Mouse (Mus musculus) stomach, adult 2 months (tissue): ENCODE results near the gene Gtpbp1. TPM values are rescaled to one million over a fixed set of nuclear protein-coding genes. Genes with fewer than 3 reads are reported as not detected.

Source experiments
- polyA plus RNA-seq: library from polyadenylated mRNA; depleted of rRNA; stranded (reverse); fragments of >200 nt; gene quantifications from 2 replicates; pipeline ENCODE4 v1.2.3, GENCODE M21; 2012; rRNA removed

Gtpbp1 gene
- 15.7 and 19.2 TPM in 2 replicates for polyA plus RNA-seq

DNA sequence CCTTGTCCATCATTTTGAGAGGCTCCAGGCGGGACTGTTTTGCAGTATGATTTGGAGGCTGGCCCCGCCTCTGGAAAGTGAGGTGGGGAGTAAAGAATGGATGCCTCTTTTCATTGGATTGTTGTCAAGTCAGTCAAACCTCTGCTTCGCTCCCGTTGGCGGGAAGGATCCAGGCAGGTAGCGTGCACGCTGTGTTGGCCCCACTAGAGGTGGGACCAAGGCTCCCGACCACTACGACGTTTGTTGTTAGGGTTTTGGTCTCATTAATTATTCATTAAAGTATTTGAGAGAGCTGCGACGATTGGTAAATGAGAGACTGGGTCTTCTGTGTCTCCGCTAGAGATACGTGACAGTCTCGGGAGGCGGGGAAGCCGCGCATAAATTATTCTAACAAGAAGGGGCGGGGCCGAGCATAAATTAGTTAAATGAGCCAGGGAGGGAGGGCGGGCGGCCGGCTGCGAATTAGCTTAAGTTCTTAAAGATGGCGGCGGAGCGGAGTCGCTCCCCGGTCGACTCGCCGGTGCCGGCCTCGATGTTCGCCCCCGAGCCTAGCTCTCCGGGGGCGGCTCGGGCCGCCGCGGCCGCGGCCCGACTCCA lies at the start of gene Gtpbp1:
TSS of gene Gtpbp1 (plus strand) at position 420 of the 597 bp plus-strand sequence.

DNA sequence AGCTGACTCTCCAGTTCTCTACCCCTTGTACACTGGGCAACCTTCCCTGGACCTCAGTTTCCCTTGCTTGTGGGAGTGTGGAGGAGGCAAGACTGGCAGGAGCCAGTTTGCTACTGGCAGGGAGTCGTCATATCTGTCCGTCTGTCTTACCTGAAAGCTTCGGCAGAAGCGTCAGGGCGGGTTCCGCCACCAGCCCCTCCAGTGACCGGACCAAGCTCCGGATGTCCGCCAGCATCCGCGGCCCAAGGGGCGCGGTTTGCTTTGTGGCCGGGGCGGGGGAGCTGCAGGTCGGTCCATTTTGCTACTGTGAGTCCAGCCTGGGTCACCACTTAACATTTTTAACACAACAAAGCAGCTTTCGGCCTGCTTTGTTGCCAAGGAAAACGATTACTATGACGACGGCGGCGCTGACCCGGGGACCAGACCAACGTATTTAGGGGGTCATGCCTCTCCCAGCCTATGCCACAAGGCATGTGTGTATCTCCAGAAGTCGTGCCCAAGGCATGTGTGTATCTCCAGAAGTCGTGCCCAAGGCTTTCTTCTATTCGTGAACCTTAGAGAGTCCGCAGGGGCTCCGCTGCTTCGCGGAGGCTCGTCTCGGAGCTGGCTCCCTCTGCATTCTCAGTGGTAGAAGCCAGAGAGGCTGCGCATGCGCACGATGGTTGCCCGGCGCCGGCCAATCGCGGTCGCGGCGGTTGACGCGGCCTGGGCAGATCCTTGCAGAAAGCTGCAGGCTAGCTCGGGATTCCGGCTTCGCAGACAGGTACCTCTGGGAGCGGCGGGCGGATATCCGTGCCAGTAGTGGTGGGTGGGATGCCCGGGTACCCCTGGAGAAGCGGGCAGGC lies 31.9 kb upstream of the Gtpbp1 start, which contains the start of the genes Fam227a and Cby1:
TSS of gene Fam227a (minus strand) at position 426 of the 845 bp plus-strand sequence.
TSS of gene Cby1 (plus strand) at position 669 of the 845 bp plus-strand sequence.

DNA sequence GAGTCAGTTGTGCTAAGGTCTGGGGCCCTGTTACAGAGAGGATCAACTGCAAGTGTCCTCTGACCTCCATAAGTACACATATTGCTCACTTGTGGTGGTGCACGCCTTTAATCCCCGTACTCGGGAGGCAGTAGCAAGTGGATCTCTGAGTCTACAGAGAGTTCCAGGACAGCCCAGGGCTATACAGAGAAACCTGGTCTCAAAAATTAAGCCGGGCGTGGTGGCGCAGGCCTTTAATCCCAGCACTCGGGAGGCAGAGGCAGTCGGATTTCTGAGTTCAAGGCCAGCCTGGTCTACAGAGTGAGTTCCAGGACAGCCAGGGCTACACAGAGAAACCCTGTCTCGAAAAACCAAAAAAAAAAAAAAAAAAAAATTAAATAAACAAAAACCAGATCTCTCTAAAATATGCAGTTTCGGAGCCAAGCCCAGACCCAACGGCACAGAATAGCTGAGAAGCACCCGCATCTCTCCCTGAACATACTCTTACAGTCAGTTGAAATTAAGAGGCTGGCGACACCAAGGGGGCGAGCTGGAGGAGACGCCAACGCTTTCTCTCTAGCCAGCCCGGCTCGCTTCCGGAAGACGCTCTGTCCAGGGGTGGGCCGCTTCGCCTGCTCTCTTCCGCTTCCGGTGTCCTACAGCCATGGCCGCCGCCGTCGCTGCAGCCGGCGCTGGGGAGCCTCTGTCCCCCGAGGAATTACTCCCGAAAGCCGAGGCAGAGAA lies 20.2 kb upstream of the Gtpbp1 start, which contains the start of gene Tomm22:
TSS of gene Tomm22 (plus strand) at position 613 of the 723 bp plus-strand sequence.

DNA sequence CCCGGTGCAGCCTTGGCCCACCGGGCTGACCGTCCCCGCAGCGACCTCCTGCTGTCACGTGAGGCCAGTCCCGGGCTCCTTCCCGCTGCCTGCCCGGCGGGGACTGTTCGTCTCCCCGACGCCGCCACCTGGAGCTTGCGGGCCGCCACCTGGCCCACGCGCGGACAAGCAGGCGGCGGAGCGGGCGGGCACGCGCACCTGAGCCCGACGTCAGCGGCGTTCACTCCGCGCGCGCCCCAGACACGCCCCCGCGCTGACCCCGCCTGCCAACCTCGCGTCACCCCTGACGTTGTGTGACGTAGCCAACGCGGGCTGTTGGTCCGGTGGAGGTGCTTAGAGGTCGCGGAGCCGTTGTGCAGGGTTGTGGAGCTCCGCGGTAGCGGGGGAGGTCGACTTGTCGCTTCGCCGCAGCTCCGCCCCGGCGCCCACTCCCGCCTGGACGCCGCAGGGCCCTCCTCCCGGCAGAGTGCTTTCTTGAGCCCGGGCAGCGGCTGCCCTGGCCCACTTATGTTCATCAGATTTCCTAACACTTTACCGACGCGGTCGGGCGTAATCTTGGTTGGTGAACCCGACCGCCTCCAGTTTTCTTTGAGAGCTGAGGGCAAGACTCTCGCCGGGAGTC lies 2.9 kb upstream of the Gtpbp1 start, which contains the start of gene Josd1:
TSS of gene Josd1 (minus strand) at position 274 of the 622 bp plus-strand sequence.

DNA sequence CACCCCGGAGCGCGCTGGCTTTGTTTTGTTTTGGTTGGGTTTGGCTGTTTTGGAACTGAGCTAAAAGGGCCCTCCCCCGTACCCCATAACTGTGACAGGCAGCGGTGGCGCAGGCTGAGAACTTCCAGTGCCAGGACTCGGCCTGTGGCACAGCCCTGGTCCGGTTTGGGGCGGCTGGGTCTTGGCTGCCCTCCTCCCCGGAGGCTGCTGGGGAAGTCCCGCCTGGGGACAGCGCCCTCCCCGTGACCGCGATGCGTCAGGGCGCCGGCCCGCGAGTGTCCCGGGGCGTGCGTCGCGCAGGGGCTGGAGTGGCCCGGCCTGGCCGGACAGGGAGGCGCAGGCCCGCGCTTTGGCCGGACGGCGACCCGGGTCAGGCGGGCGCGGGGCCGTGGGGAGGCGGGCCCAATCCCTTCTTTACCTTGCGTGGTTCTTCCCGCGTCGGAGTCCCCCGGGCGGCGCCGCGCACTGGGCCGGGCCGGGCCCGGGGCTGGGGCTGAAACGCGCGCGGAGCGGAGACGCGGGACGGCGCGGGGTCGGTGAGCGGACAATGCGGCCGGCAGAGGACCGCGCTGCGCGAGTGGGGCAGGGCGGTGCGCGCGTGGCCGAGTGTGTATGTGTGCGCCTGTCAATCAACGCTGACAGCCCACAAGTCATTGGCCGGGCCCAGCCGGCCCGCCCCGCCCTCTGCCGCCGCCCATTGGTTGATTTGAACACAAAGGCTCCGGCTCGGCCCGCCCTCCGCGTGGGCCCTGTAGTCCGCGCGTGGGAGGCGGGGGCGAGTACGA lies 51.5 kb downstream of the Gtpbp1 start, which contains the start of gene Sun2:
TSS of gene Sun2 (minus strand) at position 616 of the 785 bp plus-strand sequence.

Other genes with a start within 250 kb of the Gtpbp1 start
- gene Csnk1e, start 235.3 kb upstream of the Gtpbp1 start, polyA plus RNA-seq = 15.0 and 15.3 TPM in 2 replicates
- gene Kcnj4, start 185.6 kb upstream of the Gtpbp1 start, polyA plus RNA-seq = 0.06 and 0.09 TPM in 2 replicates
- gene Kdelr3, start 174.4 kb upstream of the Gtpbp1 start, polyA plus RNA-seq = 11.7 and 13.2 TPM in 2 replicates
- gene Ddx17, start 144.1 kb upstream of the Gtpbp1 start, polyA plus RNA-seq = 52.5 and 59.9 TPM in 2 replicates
- gene Dmc1, start 85.7 kb upstream of the Gtpbp1 start, polyA plus RNA-seq = not detected in 2 replicates
- gene Fam227a, start 31.9 kb upstream of the Gtpbp1 start, polyA plus RNA-seq = 0.52 TPM in 1 of 2 replicates, not detected in the other
- gene Cby1, start 31.6 kb upstream of the Gtpbp1 start, polyA plus RNA-seq = 6.2 and 6.5 TPM in 2 replicates
- 9.1 and 14.6 TPM in 2 replicates for gene Tomm22, start 20.0 kb upstream of the Gtpbp1 start, polyA plus RNA-seq
- gene Josd1, start 2.9 kb upstream of the Gtpbp1 start, polyA plus RNA-seq = 11.1 and 15.2 TPM in 2 replicates
- gene Sun2, start 51.7 kb downstream of the Gtpbp1 start, polyA plus RNA-seq = 29.7 and 33.0 TPM in 2 replicates
- 20.3 and 22.8 TPM in 2 replicates for gene Dnal4, start 87.0 kb downstream of the Gtpbp1 start, polyA plus RNA-seq
- 2.7 and 2.9 TPM in 2 replicates for gene Nptxr, start 113.9 kb downstream of the Gtpbp1 start, polyA plus RNA-seq
- gene Npcd, start 143.4 kb downstream of the Gtpbp1 start, polyA plus RNA-seq = 0.76 TPM in 1 of 2 replicates, not detected in the other
- 27.2 and 29.3 TPM in 2 replicates for gene Cbx6, start 143.8 kb downstream of the Gtpbp1 start, polyA plus RNA-seq
- 5.1 and 8.7 TPM in 2 replicates for gene Apobec3, start 200.8 kb downstream of the Gtpbp1 start, polyA plus RNA-seq